Mouse (Mus musculus): ENCODE measurements at regions not wholly inside any gene's neighbourhood (a gene's known extent, or its start where the extent isn't known, plus 50 kb on each side); places are given as distances from the start of the nearest gene placed in this dataset.

- in situ Hi-C loops (cut with MboI; ENCODE audit: low sequenced_read_pairs) = no loop called here
Observed at GRCm38 (mm10) chr4:53320735-53321449, 119.3 kb upstream of the Slc44a1 start.

GRCm38 (mm10) chr4:53319051-53319450, 121.2 kb upstream of the Slc44a1 start:
- in situ Hi-C loops (cut with MboI; ENCODE audit: low sequenced_read_pairs) = no loop called here

- in situ Hi-C loops (cut with MboI; ENCODE audit: low sequenced_read_pairs) = no loop called here
Observed at GRCm38 (mm10) chr4:53318181-53318580, 122.0 kb upstream of the Slc44a1 start.

- in situ Hi-C loops (cut with MboI; ENCODE audit: low sequenced_read_pairs) = no loop called here
Observed at GRCm38 (mm10) chr4:53317453-53317824, 122.8 kb upstream of the Slc44a1 start.

DNA sequence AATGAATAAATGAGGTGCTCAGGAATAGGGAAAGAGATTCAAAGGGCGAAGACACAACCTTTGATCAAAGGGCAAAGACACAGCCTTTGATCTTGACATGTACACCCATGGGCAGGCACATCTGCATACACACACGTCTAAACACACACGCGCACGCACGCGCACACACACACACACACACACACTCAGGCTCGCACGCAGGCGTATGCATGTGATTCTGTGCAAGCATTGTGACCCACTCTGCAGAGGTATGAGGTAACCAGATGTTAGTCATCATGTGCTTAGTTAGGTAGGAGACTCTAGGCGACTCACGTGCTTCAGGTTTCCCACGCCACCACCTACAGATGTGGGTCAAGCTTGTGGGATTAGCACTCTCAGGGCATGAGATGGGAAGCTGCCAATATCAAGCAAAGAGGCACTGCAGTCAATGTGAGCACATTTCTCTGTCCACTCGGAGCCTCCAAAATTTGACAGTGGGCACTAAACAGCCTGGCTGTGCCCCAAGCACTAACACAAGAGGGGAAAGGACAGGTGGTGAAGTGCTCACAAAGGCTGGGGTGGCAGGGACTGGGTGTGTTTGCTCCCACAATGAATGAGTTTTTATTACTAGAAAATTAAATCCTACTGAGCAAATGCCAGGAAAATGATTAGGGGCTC, 123.3 kb upstream of the Slc44a1 start:
- in situ Hi-C loops (cut with MboI; ENCODE audit: low sequenced_read_pairs) = no loop called here

GRCm38 (mm10) chr4:53315876-53316762, 124.1 kb upstream of the Slc44a1 start:
- in situ Hi-C loops (cut with MboI; ENCODE audit: low sequenced_read_pairs) = no loop called here

GRCm38 (mm10) chr4:53315121-53315875, 124.9 kb upstream of the Slc44a1 start:
- in situ Hi-C loops (cut with MboI; ENCODE audit: low sequenced_read_pairs) = no loop called here

- in situ Hi-C loops (cut with MboI; ENCODE audit: low sequenced_read_pairs) = no loop called here
Observed at GRCm38 (mm10) chr4:53314076-53314475, 126.1 kb upstream of the Slc44a1 start.

DNA sequence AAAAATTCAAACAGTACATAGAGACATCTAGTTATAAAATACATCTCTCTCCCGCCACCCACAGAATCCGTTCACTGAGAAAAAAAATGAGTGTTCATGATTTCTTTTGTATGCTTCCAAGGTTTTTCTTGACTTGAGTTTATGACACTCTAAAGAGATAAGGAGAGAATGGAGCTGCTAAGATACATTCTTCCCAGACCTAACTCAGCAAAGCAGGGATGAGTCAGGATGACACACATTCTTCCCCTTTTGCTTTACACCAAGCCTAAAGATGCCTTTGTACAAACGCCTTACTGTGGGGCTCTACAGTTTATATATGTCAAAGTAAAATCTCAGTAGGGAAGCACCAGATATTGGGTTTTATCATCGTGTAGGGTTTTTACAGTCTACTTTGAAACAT, 133.1 kb upstream of the Slc44a1 start:
- in situ Hi-C loops (cut with MboI; ENCODE audit: low sequenced_read_pairs) = no loop called here

DNA sequence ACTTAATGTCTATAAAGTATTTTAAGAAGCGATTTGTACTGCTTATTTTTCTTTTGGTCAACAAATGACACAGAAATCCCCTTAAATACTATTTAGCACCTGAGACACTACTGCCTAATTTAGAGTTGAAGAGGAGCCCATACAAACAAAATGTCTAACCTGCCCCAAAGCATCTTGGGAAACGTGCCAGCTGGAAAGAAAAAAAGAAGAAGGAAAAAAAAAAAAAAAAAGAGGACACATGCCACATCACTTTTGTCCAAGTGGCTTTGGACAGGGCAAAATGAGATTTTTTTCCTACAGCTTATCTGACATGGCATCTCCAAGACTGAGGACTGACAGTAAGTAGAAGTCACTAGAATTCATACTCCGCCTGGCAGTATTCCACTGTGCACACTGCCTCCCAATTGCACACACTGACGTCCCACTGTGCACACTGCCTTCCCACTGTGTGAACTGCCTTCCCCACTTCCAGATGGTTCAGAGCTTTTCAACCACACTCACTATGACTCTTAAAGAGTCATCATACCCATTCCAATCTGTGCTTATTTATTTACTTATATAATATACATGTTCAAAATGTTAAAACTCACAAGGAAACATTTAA, 135.3 kb upstream of the Slc44a1 start:
- in situ Hi-C loops (cut with MboI; ENCODE audit: low sequenced_read_pairs) = no loop called here

- in situ Hi-C loops (cut with MboI; ENCODE audit: low sequenced_read_pairs) = no loop called here
Observed at GRCm38 (mm10) chr4:53304290-53304654, 135.9 kb upstream of the Slc44a1 start.

- in situ Hi-C loops (cut with MboI; ENCODE audit: low sequenced_read_pairs) = no loop called here
Observed at GRCm38 (mm10) chr4:53303621-53304289, 136.5 kb upstream of the Slc44a1 start.

GRCm38 (mm10) chr4:53297975-53298374, 138.3 kb upstream of the Abca1 start:
- in situ Hi-C loops (cut with MboI; ENCODE audit: low sequenced_read_pairs) = no loop called here

- in situ Hi-C loops (cut with MboI; ENCODE audit: low sequenced_read_pairs) = no loop called here
Observed at GRCm38 (mm10) chr4:53292606-53293005, 132.9 kb upstream of the Abca1 start.

DNA sequence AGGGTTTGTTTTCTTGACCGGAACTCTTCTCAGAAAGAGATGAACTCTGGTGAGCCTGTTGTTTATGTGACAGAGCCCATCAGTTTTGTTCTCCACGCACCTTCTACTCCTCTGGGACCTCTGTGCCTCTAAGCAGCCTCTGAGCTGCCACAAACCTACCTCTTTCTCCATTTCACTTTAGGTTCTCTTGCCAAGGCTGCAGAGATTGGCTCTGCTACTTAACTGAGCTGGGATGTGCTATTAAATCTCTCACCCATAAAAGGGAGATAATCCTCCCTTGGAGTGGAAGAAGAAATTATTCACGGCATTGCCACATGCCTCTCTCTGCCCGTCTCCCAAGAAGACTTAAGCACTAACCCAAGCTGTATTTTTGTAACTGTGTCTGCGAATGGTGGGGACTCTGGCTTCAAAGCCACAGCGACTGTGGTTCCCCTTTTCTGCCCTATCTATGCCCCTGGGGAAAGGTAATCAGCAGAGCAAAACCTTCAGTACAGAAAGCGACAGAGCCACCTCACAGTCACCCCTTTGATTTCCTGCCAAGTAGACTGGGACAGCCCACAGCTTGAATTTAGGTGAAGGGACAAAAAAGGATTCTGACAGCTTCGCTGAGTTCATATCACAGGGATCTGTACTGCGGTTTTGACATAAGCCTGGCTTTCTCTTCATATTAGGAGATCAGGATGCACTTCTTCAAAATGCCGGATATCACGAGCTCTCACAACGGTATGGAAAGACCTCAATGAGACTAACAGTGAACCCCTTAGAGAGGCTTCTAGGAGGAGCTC, 118.2 kb upstream of the Abca1 start:
- in situ Hi-C loops (cut with MboI; ENCODE audit: low sequenced_read_pairs) = no loop called here

GRCm38 (mm10) chr4:53270433-53270832, 110.7 kb upstream of the Abca1 start:
- in situ Hi-C loops (cut with MboI; ENCODE audit: low sequenced_read_pairs) = no loop called here

- in situ Hi-C loops (cut with MboI; ENCODE audit: low sequenced_read_pairs) = no loop called here
Observed at GRCm38 (mm10) chr4:53269999-53270398, 110.3 kb upstream of the Abca1 start.

GRCm38 (mm10) chr4:53269251-53269842, 109.7 kb upstream of the Abca1 start:
- in situ Hi-C loops (cut with MboI; ENCODE audit: low sequenced_read_pairs) = no loop called here

DNA sequence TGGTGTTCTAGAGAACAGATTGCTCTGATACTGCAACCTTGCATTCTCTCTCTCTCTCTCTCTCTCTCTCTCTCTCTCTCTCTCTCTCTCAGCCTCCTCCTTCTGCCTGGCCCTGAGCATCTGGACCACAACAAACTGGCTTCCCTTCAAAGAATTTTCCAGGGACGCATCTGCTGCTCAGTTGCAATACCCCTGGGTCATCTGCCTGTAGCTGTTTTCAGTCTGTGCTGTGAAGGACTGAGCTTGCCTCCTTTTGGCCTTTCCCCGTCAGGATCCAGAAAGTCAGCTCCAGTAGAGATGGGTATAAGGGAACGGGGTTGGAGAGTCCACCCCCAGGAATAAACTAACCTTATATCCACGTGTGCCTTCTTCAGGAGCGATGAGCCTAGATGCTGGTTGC, 105.2 kb upstream of the Abca1 start:
- in situ Hi-C loops (cut with MboI; ENCODE audit: low sequenced_read_pairs) = no loop called here

All from CH12F3 (cell line).